Mouse (Mus musculus) spleen, postnatal 4 days (tissue): ENCODE measurements around the gene Hal.
A peak's percentile ranks its signal among the peaks of the same experiment; 100 is the strongest.
"Not testable (repeated sequence)": the region's sequence is repeated elsewhere in the genome, so short reads cannot be mapped to it uniquely, and the experiment has no call there.

Experiments
- DNase-seq, 2 experiments: peaks; one replicate each; pipeline ENCODE4 v3.0.0; 2022; ENCODE audit warnings: low spot score in 2 of 2

The Hal gene

GRCm38 (mm10) chr10:93515927-93516326, 27.4 kb downstream of the Hal start:
- no peak for DNase-seq

- DNase-seq: no peak
Measured at GRCm38 (mm10) chr10:93517754-93518153, 29.2 kb downstream of the Hal start.

DNA sequence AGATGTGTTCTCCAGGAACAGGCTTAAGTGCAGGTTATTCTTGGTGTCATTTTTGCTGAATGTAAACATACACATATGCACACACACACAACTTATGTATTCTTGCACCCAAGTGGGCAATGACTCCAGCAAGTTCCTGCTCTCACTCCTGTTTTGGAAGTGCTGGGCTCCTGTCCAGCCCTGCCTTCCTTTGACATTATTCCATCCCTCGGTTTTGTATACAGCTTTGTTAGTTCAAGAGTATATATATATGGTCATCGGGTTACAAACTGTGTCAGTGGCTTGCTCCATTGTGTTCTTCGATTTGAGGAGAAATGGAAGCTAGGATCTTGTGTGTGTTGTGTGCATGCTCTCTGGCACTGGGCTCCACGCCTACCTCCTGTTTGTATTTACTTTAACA, 29.6 kb downstream of the Hal start:
- no peak for DNase-seq

- DNase-seq: no peak
Measured at GRCm38 (mm10) chr10:93518620-93519019, 30.1 kb downstream of the Hal start.

DNA sequence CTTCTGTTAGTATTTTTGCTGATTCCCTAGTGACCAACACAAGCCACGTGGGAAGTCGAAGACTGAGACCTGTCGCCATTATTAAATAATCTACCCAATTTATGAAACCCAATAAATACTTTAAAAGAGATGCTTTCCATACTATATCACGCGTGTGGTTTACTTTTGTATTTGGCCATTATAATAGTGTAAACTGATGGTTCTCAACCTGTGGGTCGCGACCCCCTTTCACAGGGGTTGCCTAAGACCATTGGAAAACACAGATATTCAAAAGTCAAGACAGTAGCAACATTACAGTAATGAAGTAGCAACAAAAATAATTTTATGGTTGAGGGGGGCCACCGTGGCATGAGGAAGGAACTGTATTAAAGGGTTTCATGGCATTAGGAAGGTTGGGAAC, 30.6 kb downstream of the Hal start:
- DNase-seq: no peak

DNA sequence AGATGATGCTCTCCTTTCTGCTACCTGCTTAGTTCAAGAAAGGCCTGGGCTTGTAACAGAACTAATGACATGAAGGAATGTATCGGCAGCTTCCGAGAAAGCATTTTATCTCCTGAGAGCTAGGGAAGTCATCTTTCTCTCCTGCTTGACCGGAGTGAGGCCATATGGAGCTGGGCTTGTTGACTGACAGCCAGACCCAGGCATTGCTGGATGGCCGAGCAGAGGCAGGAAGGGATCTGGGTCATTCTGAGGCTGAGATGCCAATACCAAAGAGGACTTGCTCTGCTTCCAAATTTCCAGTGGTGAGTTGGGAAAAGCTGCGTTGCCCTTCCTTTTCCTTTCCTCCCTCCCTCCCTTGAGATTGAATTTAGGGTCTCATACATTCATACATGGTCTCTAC, 31.2 kb downstream of the Hal start:
- DNase-seq: no peak

- no peak for DNase-seq
Measured at GRCm38 (mm10) chr10:93520994-93521393, 32.4 kb downstream of the Hal start.

GRCm38 (mm10) chr10:93525329-93525728, 36.8 kb downstream of the Hal start:
- no peak for DNase-seq

DNA sequence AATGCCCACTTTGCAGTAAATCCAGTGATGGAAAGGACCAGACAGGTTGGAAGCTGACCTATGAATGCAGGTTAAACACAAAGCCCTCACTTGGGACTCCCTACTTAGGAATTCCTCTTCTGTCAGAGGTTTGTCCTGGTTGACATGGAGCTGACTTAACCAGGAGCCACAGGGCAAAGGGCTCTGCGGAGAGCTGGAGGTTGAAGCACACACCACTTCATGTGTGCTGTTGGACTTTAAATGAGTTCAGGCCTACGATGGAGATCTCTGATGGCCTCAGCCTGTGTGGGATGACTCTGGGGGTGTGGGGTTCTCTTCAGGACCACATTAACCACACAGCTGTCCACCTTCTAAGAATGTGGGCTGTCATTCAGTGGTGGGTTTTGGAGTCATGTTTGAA, 49.7 kb downstream of the Hal start:
- DNase-seq: no peak

DNA sequence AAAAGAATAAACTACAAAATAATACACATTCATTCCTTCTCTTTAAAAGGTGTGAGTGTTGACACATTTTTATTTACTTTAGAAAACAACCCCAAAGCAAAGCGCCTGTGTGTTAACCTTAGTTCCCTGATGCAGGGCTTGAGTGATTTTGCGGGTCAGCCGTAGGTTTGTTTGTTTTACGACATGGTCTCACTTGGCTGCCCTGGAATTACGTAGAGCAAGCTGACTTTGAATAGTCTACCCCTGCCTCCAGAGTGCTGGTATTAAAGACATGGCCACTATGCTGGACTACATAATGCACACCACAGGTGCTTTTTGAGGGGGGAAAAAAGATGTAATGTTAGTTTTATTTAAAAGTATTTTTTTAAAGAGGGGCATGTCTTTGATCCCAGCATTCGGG, 50.2 kb downstream of the Hal start:
- no peak for DNase-seq

DNA sequence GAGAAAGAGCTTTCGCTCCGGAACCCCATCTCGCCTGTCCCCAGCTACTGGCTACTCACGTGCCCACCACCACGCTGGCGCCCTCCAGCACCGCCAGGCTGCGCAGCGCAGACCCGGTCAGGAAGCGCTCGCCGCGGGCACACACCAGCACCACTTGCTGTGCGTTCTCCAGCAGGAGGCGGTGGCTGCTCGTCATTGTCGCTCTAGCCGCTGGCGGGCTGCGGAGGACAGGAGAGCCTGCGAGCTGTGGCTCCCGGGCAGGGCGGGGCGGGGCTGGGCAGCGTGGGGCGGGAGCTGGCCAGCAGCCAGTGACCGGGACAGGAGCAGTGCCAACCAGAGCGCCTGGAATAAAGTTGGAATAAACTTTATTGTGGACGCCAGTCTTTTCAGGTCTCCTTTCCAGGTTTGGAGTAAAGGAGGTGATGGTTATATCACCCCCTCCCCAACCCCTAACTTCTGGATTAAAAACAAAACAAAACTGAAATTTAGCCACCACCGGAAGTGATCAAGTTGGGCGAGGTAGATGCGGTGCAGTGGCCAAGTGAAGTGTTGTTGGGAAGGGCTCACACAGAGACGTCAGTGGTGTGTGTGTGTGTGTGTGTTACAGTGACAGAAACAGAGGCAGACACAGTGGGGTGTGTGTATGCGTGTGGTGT, 51.3 kb downstream of the Hal start, which contains the start of gene Amdhd1:
Amdhd1 (minus strand) TSS at position 259 of the 656 bp plus-strand sequence.
- DNase-seq: peak; percentile 85 to 92

DNA sequence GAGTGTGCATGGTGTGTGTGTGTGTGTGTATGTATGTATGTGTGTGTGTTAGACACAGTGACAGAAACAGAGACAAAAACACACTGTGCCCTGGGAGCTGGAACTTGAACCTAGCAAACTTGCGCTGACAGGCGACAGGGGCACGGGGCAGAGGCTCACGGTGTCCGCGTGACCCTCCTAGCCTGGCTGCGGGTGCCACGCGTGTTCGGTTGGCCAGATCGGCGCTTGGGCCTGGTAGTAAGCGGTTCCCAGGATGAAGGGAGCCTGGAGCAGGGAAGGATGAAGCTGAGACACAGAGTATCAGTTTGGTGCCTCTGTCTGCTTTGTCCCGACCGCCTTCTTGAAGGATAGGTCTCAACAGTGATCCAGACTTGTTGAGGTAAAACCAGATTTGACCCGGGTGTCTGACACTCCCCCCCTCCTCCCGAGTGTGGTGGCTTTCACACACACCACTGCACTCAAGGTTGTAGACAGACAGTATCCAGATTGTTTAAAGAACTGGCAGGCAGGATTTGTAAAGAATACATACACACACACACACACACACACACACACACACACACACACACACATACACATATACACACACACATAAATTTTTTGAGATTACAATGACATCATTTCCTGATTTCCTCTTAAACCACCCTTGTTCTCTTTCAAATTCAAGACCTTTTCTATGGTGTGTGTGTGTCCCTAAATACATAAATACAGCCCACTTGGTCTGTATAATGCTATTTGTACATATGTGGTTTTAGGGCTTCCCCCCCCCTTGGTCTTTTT, 52.1 kb downstream of the Hal start, which contains the start of gene Ccdc38:
Ccdc38 (plus strand) TSS at position 202 of the 780 bp plus-strand sequence.
- DNase-seq: no peak

GRCm38 (mm10) chr10:93541585-93541984, 53.0 kb downstream of the Hal start:
- DNase-seq: no peak

- DNase-seq: no peak
Measured at GRCm38 (mm10) chr10:93542356-93542755, 53.8 kb downstream of the Hal start.

GRCm38 (mm10) chr10:93543176-93543575, 54.6 kb downstream of the Hal start:
- DNase-seq: no peak

- no peak for DNase-seq
Measured at GRCm38 (mm10) chr10:93544172-93544571, 55.6 kb downstream of the Hal start.

GRCm38 (mm10) chr10:93547741-93548270, 59.2 kb downstream of the Hal start:
- DNase-seq: no peak

DNA sequence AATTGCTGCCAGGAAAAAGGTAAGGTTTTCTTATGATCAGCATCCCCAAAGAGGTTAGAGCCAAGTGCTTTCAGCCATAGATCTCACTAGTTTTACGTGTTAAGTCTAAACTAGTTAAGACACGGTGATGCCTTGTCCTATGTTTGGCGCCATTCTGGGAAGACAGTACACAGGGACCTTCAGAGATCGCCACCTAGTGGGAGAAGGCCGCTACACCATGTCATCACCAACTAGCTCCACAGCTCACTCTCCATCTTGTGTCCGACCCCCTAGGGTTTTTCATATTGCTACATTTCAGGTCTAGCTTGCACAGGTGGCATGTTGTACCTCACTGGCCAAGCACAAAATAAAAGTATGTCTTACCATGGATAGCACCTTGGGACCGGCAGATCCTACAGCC, 60.4 kb downstream of the Hal start:
- DNase-seq: peak; percentile 68 to 87

- no peak for DNase-seq
Measured at GRCm38 (mm10) chr10:93549821-93550220, 61.3 kb downstream of the Hal start.

DNA sequence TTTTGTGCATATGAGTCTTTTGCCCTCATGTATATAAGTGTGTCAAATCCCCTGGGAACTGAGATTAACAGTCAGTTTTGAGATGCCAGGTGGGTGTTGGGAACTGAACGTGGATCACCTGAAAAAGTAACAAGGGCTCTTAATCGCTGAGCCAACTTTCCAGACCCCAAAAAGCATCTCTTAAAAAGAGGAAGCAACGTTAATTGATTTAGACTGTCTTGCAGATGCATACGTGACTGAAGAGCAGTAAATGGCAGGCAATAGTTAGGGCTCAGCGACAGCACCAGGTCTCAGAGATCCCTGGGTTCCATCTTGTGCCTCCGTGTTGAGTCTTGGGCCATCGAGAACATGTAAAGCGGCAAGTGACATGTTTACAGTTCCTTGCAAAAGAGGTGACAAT, 64.0 kb downstream of the Hal start:
- no peak for DNase-seq

DNA sequence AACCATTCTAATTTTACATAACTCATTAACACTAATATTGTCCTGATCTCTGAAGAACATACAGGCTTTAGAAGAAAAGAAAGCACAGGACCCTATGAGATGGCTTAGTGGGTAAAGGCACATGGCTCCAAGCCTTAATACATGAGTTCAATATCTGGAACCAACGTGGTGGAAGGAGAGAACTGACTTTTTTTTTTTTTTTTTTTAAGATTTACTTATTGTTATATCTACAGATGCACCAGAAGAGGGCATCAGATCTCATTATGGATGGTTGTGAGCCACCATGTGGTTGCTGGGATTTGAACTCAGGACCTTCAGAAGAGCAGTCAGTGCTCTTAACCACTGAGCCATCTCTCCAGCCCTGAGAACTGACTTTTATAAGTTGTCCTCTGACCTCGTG, 69.4 kb downstream of the Hal start:
- not testable (repeated sequence) for DNase-seq

DNA sequence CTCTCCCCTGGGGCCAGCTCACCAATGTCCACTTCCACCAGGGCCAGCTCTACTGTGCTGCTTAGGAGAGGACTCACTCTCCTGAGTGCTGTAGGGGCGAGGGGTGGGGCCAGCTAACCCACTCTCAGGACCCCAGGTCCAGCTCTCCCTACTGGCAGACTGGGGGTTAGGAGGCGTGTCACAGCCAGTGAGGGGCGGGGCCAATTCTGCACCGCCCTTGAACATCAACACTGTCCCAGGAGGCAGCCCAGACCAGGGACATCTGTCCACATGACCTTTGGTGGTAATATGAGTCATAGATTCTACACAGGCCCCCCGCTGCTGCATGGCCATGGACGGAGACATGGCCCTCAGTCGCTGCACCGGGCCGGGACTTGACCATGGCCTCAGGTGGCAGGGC, 71.2 kb downstream of the Hal start:
- DNase-seq: no peak

- DNase-seq: no peak
Measured at GRCm38 (mm10) chr10:93564518-93565090, 76.0 kb downstream of the Hal start.
